In the genomic region with DNA sequence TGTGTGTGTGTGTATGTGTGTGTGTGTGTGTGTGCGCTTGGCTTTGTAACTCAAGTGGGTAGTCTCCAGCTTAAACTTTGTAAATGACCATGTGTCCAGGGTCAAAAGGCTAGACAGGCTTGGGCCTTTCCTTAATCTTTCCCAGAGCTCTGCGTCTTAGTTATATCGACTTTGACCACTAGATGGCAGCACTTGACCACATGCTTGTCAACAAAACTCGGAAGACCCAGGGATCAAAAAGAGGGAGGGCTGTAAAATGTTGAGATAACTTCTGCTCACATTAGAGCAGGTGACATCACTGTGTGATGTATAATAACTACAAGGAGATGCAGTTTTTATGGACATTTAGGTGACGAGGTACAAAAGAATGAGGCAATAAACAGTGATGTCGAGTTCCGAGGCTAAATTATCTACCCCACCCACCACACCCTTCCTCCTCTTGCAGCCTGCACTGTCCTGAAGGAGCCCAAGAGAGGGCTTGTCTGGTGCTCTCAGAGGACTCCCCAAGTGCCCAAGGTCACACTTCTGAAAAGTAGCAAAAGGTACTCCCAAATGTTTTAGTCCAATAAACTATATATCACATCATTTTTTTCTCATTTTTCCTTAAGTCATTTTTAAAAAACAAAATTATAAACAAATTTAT, we compare ENCODE assay signal across 9 mouse cellular contexts. TPM values are rescaled to one million over a fixed set of nuclear protein-coding genes. Genes with fewer than 3 reads are reported as not detected.
A peak's percentile ranks its signal among the peaks of the same experiment; 100 is the strongest.
DNase-seq lines count a peak whose midpoint lies in the region; ATAC-seq and TF ChIP-seq lines count a peak whose summit lies in the region.
"Had no signal": no experiment of that assay in that cellular context is flagged by ENCODE, and none has a peak within 500 bp of the region (broad histone marks: within the 10 kb centered on the region; RNA-seq: fewer than 3 reads in every experiment).

No protein-coding gene starts in this region.

- no peak for TF ChIP-seq POLR2A in liver, adult 2 months (IDR thresholded peaks at IDR 0.05; ENCODE audit: extremely low read depth, insufficient read depth, low read length)

- H3K36me3 ChIP-seq in embryonic facial prominence, embryonic 11.5 days (replicated peaks; ENCODE audit: control insufficient read depth, insufficient read depth, low read depth, low read length), result no peaks in the 10 kb centered on the region
- no peaks in the 10 kb centered on the region for H3K36me3 ChIP-seq in heart, embryonic 12.5 days
- H3K36me3 ChIP-seq in kidney, postnatal 0 days (ENCODE audit: insufficient read depth, low read length), result no peaks in the 10 kb centered on the region
- no peaks in the 10 kb centered on the region for H3K36me3 ChIP-seq in liver, adult 2 months (ENCODE audit: control insufficient read depth, insufficient read depth, low read length)

- no peaks in the 10 kb centered on the region for H3K27me3 ChIP-seq in embryonic facial prominence, embryonic 11.5 days (ENCODE audit: control insufficient read depth, insufficient read depth, low read length)
- no peaks in the 10 kb centered on the region for H3K27me3 ChIP-seq in heart, embryonic 12.5 days (replicated peaks)
- H3K27me3 ChIP-seq in kidney, postnatal 0 days (ENCODE audit: insufficient read depth, low read length), result no peaks in the 10 kb centered on the region
- no peaks in the 10 kb centered on the region for H3K27me3 ChIP-seq in liver, adult 2 months (ENCODE audit: control insufficient read depth, insufficient read depth, low read length)

- peak; percentile 93 for TF ChIP-seq CTCF in kidney, postnatal 0 days (IDR thresholded peaks at IDR 0.05; ENCODE audit: low read depth)
- TF ChIP-seq CTCF in liver, adult 2 months (IDR thresholded peaks at IDR 0.05; ENCODE audit: low read depth, low read length), result peak; percentile 67

- no peaks in the 10 kb centered on the region for H3K9me3 ChIP-seq in embryonic facial prominence, embryonic 11.5 days (replicated peaks; ENCODE audit: control insufficient read depth, low read length)
- H3K9me3 ChIP-seq in heart, embryonic 12.5 days (replicated peaks), result no peaks in the 10 kb centered on the region
- H3K9me3 ChIP-seq in kidney, postnatal 0 days (replicated peaks; ENCODE audit: low read length), result no peaks in the 10 kb centered on the region

- ATAC-seq in embryonic facial prominence, embryonic 11.5 days (replicated peaks; ENCODE audit: insufficient number of reproducible peaks, low FRiP score, low TSS enrichment, low read depth), result no peak
- ATAC-seq in heart, embryonic 12.5 days (ENCODE audit: insufficient number of reproducible peaks, low FRiP score), result 0 out of 2 replicates have a peak, but pooled peaks have one; percentile 27
- peak; percentile 69 for ATAC-seq in kidney, postnatal 0 days (replicated peaks; ENCODE audit: low FRiP score, low read depth)

- H3K4me3 ChIP-seq in embryonic facial prominence, embryonic 11.5 days (ENCODE audit: low read depth, low read length), result no peak overlapping the region
- H3K4me3 ChIP-seq in heart, embryonic 12.5 days, result no peak overlapping the region
- H3K4me3 ChIP-seq in kidney, postnatal 0 days (replicated peaks; ENCODE audit: low read depth, low read length), result no peak overlapping the region
- H3K4me3 ChIP-seq in liver, adult 2 months (ENCODE audit: insufficient read depth, low read depth, low read length), result no peak overlapping the region

- H3K9ac ChIP-seq in embryonic facial prominence, embryonic 11.5 days (replicated peaks; ENCODE audit: low read length), result no peak overlapping the region
- H3K9ac ChIP-seq in heart, embryonic 12.5 days, result no peak overlapping the region
- H3K9ac ChIP-seq in kidney, postnatal 0 days (ENCODE audit: low read depth, low read length), result no peak overlapping the region
- H3K9ac ChIP-seq in liver, adult 2 months (ENCODE audit: low read depth, low read length), result no peak overlapping the region

- WGBS in embryonic facial prominence, embryonic 11.5 days, result 16% methylated on average over 7 of the region's 7 CpGs
- WGBS in heart, embryonic 12.5 days, result 8% methylated on average over 7 of the region's 7 CpGs
- WGBS in kidney, postnatal 0 days, result 4% methylated on average over 7 of the region's 7 CpGs
- 7% methylated on average over 7 of the region's 7 CpGs for WGBS in liver, adult 2 months

- DNase-seq in CD8-positive naive resting alpha-beta T cell, adult 2 months (ENCODE audit: low read depth in 2 of 2, low spot score in 2 of 2), result peak; percentile 56 to 73
- DNase-seq in adrenal gland, postnatal 25 days, result peak; percentile 44
- DNase-seq in embryonic facial prominence, embryonic 11.5 days (ENCODE audit: low spot score), result peak; percentile 88
- DNase-seq in kidney, postnatal 0 days (ENCODE audit: low spot score), result peak; percentile 85
- DNase-seq in liver, adult 2 months (ENCODE audit: extremely low read depth, low read depth, low spot score), result peak; percentile 65
- DNase-seq in natural killer cell, adult 2 months (ENCODE audit: low spot score in 2 of 2), result peak; percentile 56 to 66
- DNase-seq in thymus, postnatal 0 days (ENCODE audit: low spot score), result peak; percentile 73

- H3K27ac ChIP-seq in embryonic facial prominence, embryonic 11.5 days (replicated peaks; ENCODE audit: low read depth, low read length), result no peak overlapping the region
- no peak overlapping the region for H3K27ac ChIP-seq in heart, embryonic 12.5 days (ENCODE audit: poor library complexity, severe bottlenecking)
- no peak overlapping the region for H3K27ac ChIP-seq in kidney, postnatal 0 days
- no peak overlapping the region for H3K27ac ChIP-seq in liver, adult 2 months (replicated peaks; ENCODE audit: insufficient read depth, low read depth, low read length)

- H3K4me2 ChIP-seq in embryonic facial prominence, embryonic 11.5 days (ENCODE audit: low read depth, low read length), result no peak overlapping the region
- H3K4me2 ChIP-seq in heart, embryonic 12.5 days, result 0 out of 2 replicates have a peak overlapping the region, but pooled peaks have one; percentile 19
- H3K4me2 ChIP-seq in kidney, postnatal 0 days (ENCODE audit: low read length), result no peak overlapping the region

- no peaks in the 10 kb centered on the region for H3K79me2 ChIP-seq in liver, adult 2 months (ENCODE audit: control insufficient read depth, insufficient read depth, low read length)

- no peaks in the 10 kb centered on the region for H3K4me1 ChIP-seq in embryonic facial prominence, embryonic 11.5 days (ENCODE audit: control insufficient read depth, insufficient read depth, low read length)
- peaks cover 10% of the 10 kb centered on the region for H3K4me1 ChIP-seq in heart, embryonic 12.5 days (replicated peaks)
- H3K4me1 ChIP-seq in kidney, postnatal 0 days (replicated peaks; ENCODE audit: insufficient read depth, low read length), result no peaks in the 10 kb centered on the region
- peaks cover 5% of the 10 kb centered on the region for H3K4me1 ChIP-seq in liver, adult 2 months (ENCODE audit: control insufficient read depth, insufficient read depth, low read length)

RNA-seq across cellular contexts. Expression of a gene that starts 43.3 kb away (rescaled TPM):
- not detected in 2 replicates for total RNA-seq in adrenal gland, postnatal 25 days (2021)
- polyA plus RNA-seq in embryonic facial prominence, embryonic 11.5 days (2014; fragmentation: Nextera tagmentation; extraction: Ambion mirVana), result 0.81 and 1.6 TPM in 2 replicates
- 0.05 TPM in 1 of 2 replicates, not detected in the other for polyA plus RNA-seq in heart, embryonic 12.5 days (2016; fragmentation: Nextera tagmentation; extraction: Ambion mirVana)
- polyA plus RNA-seq in kidney, postnatal 0 days (2015; fragmentation: Nextera tagmentation; extraction: Ambion mirVana), result not detected in 2 replicates
- 1.9 and 2.5 TPM in 2 replicates for total RNA-seq in liver, adult 2 months (2014; rRNA removed)
- 11.1 and 32.1 TPM in 2 replicates for polyA plus RNA-seq in liver, adult 2 months (2012; rRNA removed)
- not detected in 2 replicates for polyA plus RNA-seq in thymus, postnatal 0 days (2015; fragmentation: Nextera tagmentation; extraction: Ambion mirVana)
- total RNA-seq: gastrocnemius, postnatal 36 days had no signal

RNA-seq across cellular contexts. Expression of a gene that starts 47.7 kb away (rescaled TPM):
- total RNA-seq in adrenal gland, postnatal 25 days (2021), result 110 and 125 TPM in 2 replicates
- 11.9 and 13.3 TPM in 2 replicates for polyA plus RNA-seq in embryonic facial prominence, embryonic 11.5 days (2014; fragmentation: Nextera tagmentation; extraction: Ambion mirVana)
- polyA plus RNA-seq in heart, embryonic 12.5 days (2016; fragmentation: Nextera tagmentation; extraction: Ambion mirVana), result 11.8 and 13.4 TPM in 2 replicates
- 15.4 and 15.7 TPM in 2 replicates for polyA plus RNA-seq in kidney, postnatal 0 days (2015; fragmentation: Nextera tagmentation; extraction: Ambion mirVana)
- 67.5 and 116 TPM in 2 replicates for total RNA-seq in liver, adult 2 months (2014; rRNA removed)
- 14.5 and 23.1 TPM in 2 replicates for polyA plus RNA-seq in liver, adult 2 months (2012; rRNA removed)
- polyA plus RNA-seq in thymus, postnatal 0 days (2015; fragmentation: Nextera tagmentation; extraction: Ambion mirVana), result 15.3 and 17.4 TPM in 2 replicates
